Mouse (Mus musculus) embryonic stem cell, embryonic (primary cell): ENCODE data around the gene Spg21.

ENCODE experiments used
- CTCF ChIA-PET, 4 experiments: fragments of 300-600 bp in 2 of 4; fragments of 350-600 bp in 2 of 4; sonication (Branson Sonifier 250); formaldehyde crosslinking; loops; one replicate each; lab custom pipeline; 2022; ENCODE audit warnings: inconsistent platforms in 2 of 4; lab: Charles Lee
- POLR2A ChIA-PET, 4 experiments: fragments of 300-600 bp in 2 of 4; fragments of 350-600 bp in 2 of 4; sonication (Branson Sonifier 250); formaldehyde crosslinking; loops; one replicate each; lab custom pipeline; 2022; ENCODE audit warnings: antibody characterized with exemption in 4 of 4, inconsistent platforms in 1 of 4; lab: Charles Lee

Gene Spg21

DNA sequence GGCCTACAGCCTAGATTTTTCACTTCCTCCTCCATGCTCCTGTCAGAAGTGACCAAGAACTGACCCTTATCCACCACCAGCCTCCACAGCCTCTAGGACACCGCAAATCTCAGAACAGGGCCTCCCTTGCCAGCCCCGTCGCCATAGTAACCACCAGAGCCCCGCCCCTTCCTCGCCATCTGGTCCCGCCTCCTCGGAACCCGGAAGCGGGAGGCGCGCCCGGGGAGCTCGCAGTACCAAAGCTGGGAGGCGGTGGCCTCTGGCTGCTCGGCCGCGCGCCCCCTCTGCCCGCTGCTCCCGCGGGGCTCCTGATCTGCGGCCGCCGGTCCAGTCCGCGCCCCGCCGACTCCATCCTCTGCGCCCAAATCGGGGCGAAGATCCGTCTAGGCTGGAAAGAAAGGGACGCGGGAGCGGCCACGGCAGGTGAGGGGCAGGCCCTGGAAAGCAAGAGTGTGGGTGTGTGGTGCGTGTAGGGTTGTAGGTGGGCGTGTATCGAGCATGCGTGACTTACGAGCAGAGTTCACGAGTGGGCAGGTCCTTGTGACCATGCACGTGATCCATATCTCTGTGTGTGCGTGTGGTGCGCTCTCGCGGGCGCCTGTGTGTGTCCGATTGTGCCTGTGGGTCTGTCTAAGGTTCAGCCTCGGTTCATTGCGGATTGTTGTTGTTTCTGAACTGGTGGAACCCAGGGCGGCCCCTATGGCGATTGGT is at the start of gene Spg21:
Gene Spg21, plus strand, starts transcription at position 216 of the 711 bp plus-strand sequence.
- ChIA-PET CTCF (interaction anchor here in 2 of 4 experiments (0.6 to 1.3 kb wide), 6 partner anchors 24 to 138 kb away, joined by 3 to 8 read pairs (median 4); partner anchors contain the start of genes Mtfmt (in 1 of the 2) and Plekho2 (in 1 of the 2)), POLR2A (interaction anchor here (0.5 to 4.5 kb wide), 25 partner anchors 9 to 1563 kb away, joined by 3 to 24 read pairs (median 3); partner anchors contain the start of genes Mtfmt (in 3 of the 4), Pif1 (in 2 of the 4), Ankdd1a (in 1 of the 4) and Plekho2 (in 1 of the 4))

DNA sequence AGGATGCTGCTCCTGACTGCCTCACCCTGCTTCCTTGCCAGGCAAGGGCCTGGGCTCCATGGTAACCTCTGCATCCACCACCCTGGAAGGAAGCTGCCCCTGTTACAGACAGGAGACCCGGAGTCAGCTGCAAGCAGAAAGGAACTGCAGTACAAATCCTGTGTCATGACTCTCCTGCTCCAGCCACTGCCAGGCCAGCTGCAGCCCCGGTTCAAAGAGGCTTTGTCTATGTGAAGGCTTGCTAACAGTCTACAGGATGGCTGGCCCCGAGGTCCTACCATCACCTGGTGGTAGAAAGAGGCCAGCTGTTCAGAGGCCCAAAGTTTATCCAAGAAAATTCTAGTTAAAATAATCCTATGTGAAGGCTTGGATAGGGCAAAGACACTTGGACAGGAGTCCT is 49.4 kb upstream of the Spg21 start:
- POLR2A ChIA-PET = interaction anchor here in 2 of 4 experiments (0.6 to 1.8 kb wide), 3 partner anchors 12 to 271 kb away, joined by 3 to 4 read pairs (median 3); partner anchors contain the start of gene Slc51b (in 1 of the 2)
- CTCF ChIA-PET = interaction anchor here in 1 of 4 experiments (0.5 kb wide), 1 partner anchor 497 kb away, joined by 3 read pairs; the partner anchor contains the start of genes Csnk1g1 and Trip4

DNA sequence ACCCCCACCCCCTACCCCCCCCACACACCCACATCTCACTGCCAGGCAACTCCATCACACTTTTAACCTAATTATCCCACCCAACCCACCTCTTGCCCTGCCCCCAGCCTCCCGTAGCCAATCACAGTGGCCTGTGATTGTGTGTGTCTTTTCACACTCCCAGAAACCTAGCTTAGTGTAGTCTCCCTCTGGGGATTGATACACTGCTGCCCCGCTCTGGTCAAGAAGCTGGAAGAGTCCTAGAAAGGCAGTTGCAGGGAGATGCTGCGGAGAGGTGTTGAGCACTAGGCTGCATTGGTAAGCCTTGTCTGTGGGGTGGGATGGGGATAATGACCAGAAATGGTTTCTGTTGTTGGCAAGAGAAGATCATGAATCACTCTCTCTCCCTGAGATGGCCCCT is 43.0 kb upstream of the Spg21 start:
- POLR2A ChIA-PET = interaction anchor here in 2 of 4 experiments (0.8 to 1.2 kb wide), 2 partner anchors 27 to 222 kb away, joined by 3 to 4 read pairs; no protein-coding TSS in a partner anchor
- CTCF ChIA-PET = interaction anchor here in 2 of 4 experiments (0.6 to 0.7 kb wide), 2 partner anchors 46 to 203 kb away, joined by 3 to 4 read pairs; no protein-coding TSS in a partner anchor

DNA sequence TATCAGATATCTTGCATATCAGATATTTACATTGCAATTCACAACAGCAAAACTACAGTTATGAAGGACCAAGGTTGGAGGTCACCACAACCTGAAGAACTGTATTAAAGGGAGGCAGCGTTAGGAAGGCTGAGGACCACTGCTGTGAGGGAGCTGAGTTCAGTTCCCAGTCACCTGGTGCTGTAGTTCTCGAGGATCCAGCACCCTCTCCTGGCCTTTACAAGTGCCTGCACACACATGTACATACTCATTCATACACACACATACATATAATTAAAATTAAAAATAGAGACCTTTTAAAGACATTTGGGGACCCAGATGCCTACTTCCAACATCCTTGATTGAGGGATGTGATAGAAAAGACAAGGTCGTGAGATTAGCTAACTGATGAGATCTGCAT is 41.1 kb upstream of the Spg21 start:
- CTCF ChIA-PET = interaction anchor here in 1 of 4 experiments (0.6 kb wide), 1 partner anchor 25 kb away, joined by 3 read pairs; no protein-coding TSS in a partner anchor

DNA sequence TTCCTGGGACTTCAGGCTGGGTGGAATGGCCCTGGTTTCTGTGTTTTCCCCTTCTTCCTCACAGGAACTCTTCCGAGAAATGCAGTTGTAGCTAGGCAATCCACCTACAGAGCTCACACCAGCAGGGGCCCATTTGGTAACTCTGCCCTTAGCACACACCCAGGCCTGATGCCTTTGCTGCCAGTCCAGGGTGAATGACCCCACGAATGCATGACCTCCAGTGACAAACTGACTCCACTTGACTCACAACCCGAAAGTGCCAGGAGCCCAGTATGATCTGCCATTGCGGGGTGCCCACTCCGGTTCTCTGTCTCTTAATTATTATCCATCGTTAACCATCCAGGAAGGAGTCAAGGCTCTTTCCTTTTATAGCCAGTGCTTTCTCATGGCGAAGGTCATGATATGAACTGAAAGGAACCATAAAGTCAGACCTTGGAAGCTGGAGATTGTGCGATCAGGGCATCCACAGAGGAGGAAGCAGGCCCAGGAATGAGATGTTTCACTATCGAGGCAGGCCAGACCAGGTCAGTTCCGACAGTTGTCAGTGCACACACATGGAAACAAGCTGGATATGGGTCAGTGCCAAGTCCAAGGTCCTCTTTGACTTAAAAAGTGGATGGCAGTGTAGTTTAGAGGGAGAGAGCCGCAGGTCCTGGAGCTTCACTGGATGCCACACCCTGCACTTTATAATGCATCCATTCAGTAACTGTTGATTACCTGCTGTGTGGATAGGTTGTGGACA is 37.8 kb upstream of the Spg21 start, which contains the start of gene Slc51b:
Gene Slc51b, minus strand, starts transcription at position 196 of the 742 bp plus-strand sequence.
- POLR2A ChIA-PET = interaction anchor here in 2 of 4 experiments (0.6 to 1.5 kb wide), 8 partner anchors 10 to 667 kb away, joined by 3 to 7 read pairs (median 4); partner anchors contain the start of genes Mtfmt (in 1 of the 2) and Rasl12 (in 1 of the 2)
- CTCF ChIA-PET = interaction anchor here in 3 of 4 experiments (0.6 to 1.1 kb wide), 4 partner anchors 10 to 1647 kb away, joined by 3 to 6 read pairs (median 4); no protein-coding TSS in a partner anchor

More for the DNA sequence above, 41.1 kb upstream of the Spg21 start:
- POLR2A ChIA-PET = interaction anchor here in 2 of 4 experiments (0.8 kb wide), 2 partner anchors 16 to 204 kb away, joined by 3 read pairs; partner anchors contain the start of gene Mtfmt (in 1 of the 2)

DNA sequence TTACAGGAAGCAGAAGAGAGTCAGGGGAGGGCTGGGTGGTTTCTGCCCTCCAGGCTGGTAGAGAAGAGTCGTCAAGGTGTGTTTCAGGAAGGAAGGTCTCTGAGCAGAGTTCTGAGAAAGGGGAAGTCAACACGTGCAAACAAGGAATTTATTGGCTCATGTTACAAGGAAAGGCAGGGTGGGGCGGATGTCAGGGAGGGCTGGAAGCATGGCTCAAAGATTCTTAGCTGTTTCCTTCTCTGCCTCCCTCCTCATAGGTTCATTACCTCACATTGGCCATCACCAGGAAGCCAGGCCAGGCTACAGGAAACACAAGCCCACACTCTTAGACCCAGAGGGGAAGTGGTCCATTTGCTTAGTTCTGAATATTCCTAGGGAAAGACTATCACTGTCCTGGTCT is 36.4 kb upstream of the Spg21 start:
- ChIA-PET POLR2A (interaction anchor here in 1 of 4 experiments (1.2 to 1.5 kb wide), 2 partner anchors 11 to 226 kb away, joined by 3 to 4 read pairs; partner anchors contain the start of gene Mtfmt), CTCF (interaction anchor here in 2 of 4 experiments (0.6 to 1.2 kb wide), 3 partner anchors 8 to 175 kb away, joined by 3 to 4 read pairs (median 3); no protein-coding TSS in a partner anchor)

DNA sequence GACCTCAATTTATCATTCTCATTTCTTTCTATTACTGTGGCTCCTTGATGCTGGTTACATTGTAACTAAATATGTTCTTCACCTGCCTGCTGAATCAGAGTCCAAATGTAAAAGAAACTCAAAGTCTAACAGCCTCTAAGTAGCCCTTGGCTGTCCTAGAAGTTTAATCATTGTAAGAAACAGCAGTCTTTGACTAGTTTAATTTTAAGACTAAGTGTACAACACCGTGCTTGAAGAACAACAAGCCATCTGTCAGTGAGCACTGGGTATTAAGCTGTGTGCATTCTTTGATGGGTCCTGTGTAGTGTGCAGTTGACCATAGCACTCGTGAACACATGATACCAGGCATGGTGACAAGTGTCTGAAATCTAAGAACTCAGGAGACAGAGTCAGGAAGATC is 33.2 kb upstream of the Spg21 start:
- ChIA-PET CTCF (no interaction called here), POLR2A (interaction anchor here in 1 of 4 experiments (0.6 kb wide), 1 partner anchor 449 kb away, joined by 6 read pairs; no protein-coding TSS in a partner anchor)

DNA sequence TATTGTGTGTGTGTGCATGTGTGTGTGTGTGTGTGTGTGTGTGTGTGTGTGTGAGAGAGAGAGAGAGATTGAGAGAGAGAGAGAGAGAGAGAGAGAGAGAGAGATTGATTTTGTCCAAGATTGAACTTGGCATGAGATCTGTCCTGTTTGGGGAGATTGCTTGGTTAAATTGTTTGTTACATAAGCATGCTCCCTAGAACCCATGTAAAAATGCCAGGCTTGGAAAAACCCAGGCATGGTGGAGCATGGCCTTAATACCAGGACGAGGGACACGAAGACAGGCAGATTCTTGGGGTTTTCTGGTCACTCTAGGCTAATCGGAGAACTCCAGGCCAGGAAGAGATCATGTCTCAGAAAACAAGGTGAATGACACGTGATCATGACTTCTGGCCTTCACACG is 32.7 kb upstream of the Spg21 start:
- POLR2A ChIA-PET = interaction anchor here in 1 of 4 experiments (0.6 kb wide), 1 partner anchor 449 kb away, joined by 6 read pairs; no protein-coding TSS in a partner anchor
- CTCF ChIA-PET = no interaction called here

DNA sequence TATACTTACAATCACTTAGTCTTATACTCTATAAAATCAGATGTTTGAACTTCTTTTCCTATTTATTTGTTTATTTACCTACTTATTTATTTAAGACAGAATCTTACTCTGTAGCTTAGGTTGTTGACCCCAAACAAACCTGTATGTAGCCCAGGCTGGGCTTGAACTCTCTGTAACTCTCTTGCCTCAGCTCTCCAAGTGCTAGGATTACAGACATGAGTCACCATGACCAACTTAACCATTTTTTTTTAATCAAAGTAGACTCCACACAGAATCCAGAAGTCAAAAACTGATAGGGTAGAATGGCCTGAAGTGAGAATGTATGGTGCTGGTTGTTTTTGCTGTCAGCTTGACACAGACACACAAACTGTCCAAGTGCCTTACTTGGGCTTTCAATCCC is 30.3 kb upstream of the Spg21 start:
- ChIA-PET POLR2A (interaction anchor here in 3 of 4 experiments (0.7 to 2.2 kb wide), 8 partner anchors 32 to 233 kb away, joined by 3 to 12 read pairs (median 4); partner anchors contain the start of gene Rasl12 (in 1 of the 3)), CTCF (interaction anchor here (0.6 to 1.2 kb wide), 5 partner anchors 60 to 242 kb away, joined by 3 to 4 read pairs (median 3); partner anchors contain the start of gene Plekho2 (in 1 of the 4))

DNA sequence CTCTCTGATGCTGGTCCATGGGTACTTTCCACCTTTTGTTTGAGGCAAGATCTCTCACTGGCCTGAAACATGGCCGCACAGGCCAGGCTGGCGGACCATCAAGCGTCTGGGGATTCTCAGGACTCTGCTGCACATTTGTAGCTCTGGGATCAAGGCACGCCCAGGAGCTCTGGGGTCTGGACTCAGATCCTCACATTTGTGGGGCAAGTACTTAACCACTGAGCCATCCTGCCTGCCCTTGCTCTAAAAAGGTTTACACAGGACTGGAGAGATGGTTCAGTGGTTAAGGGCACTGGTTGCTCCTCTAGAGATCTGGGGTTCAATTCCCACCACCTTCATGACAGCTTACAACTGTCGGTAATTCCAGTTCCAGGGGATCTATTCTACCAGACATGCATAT is 29.8 kb upstream of the Spg21 start:
- CTCF ChIA-PET = interaction anchor here in 2 of 4 experiments (0.6 to 1.2 kb wide), 4 partner anchors 61 to 149 kb away, joined by 3 to 4 read pairs (median 4); partner anchors contain the start of gene Plekho2 (in 2 of the 2)

DNA sequence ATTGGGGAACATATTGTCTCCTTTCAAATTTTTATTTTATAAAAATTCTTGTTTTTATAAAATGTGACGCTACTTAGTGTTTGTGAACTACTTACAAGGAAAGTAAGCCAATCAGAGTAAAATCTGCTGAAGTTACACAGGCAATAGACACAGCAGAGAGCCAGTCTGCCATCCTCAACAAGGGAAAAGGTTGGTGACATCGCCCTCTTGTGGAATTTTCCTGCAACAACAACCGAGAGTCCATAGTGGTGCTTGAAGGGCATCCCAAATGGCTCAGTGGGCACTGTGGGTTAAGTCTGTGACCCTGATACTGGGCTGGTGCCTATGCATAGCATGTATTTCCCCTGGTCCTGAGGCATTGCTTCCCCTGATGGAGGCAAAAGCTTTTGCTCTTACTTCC is 28.5 kb upstream of the Spg21 start:
- CTCF ChIA-PET = interaction anchor here in 2 of 4 experiments (0.7 to 1.4 kb wide), 6 partner anchors 48 to 1935 kb away, joined by 3 to 9 read pairs (median 4); partner anchors contain the start of gene Plekho2 (in 1 of the 2)

More for the DNA sequence above, 29.8 kb upstream of the Spg21 start:
- POLR2A ChIA-PET = interaction anchor here in 2 of 4 experiments (0.7 to 2.2 kb wide), 9 partner anchors 32 to 234 kb away, joined by 3 to 12 read pairs (median 4); partner anchors contain the start of gene Rasl12 (in 1 of the 2)

DNA sequence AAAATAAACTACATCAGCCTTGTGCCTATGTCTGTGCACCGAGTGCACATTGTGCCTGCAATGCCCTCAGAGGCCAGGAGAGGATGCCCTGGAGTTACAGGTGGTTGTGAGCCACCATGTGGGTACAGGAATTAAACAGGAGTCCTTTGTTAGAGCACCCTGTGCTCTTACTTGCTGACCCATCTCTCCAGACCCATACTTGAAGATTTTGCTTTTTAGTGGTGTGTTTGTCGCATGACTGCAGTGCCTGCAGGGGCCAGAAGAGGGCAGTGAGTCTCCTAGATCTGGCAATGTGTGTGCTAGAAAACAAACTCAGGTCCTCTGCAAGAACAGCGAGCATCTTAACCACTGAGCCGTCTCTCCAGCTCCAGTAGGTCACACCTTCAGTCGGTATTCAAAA is 26.6 kb upstream of the Spg21 start:
- CTCF ChIA-PET = interaction anchor here (0.6 to 3.2 kb wide), 10 partner anchors 21 to 219 kb away, joined by 3 to 36 read pairs (median 4); partner anchors contain the start of gene Plekho2 (in 1 of the 4)
- POLR2A ChIA-PET = interaction anchor here in 2 of 4 experiments (0.6 to 2.6 kb wide), 10 partner anchors 9 to 226 kb away, joined by 3 to 35 read pairs (median 3); partner anchors contain the start of genes Pif1 (in 1 of the 2) and Plekho2 (in 1 of the 2)

More for the DNA sequence above, 28.5 kb upstream of the Spg21 start:
- POLR2A ChIA-PET = interaction anchor here in 3 of 4 experiments (0.6 to 2.2 kb wide), 7 partner anchors 59 to 1085 kb away, joined by 3 to 5 read pairs (median 3); partner anchors contain the start of gene Plekho2 (in 1 of the 3)

DNA sequence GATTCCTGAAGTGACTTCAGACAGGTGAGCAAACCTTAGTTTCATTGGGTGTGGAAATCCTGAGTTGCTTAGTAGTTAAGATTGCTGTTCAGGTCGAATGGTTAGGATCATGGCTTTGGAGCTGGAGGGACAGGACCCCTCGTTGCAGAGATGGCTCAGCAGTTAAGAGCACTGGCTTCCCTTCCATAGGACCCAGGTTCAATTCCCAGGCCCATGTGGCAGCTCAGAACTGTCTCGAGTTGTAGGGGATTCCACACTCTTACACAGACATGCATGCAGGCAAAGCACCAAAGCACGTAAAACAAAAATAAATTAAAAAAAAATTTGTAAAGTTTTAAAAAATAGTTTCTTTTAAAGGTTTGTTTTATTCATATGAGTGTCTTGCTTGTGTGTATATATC is 25.5 kb upstream of the Spg21 start:
- POLR2A ChIA-PET = interaction anchor here in 3 of 4 experiments (0.6 to 2.6 kb wide), 81 partner anchors 8 to 326 kb away, joined by 3 to 35 read pairs (median 4); partner anchors contain the start of genes Spg21 (in 3 of the 3), Plekho2 (in 2 of the 3), Parp16 (in 1 of the 3) and Pif1 (in 1 of the 3)

DNA sequence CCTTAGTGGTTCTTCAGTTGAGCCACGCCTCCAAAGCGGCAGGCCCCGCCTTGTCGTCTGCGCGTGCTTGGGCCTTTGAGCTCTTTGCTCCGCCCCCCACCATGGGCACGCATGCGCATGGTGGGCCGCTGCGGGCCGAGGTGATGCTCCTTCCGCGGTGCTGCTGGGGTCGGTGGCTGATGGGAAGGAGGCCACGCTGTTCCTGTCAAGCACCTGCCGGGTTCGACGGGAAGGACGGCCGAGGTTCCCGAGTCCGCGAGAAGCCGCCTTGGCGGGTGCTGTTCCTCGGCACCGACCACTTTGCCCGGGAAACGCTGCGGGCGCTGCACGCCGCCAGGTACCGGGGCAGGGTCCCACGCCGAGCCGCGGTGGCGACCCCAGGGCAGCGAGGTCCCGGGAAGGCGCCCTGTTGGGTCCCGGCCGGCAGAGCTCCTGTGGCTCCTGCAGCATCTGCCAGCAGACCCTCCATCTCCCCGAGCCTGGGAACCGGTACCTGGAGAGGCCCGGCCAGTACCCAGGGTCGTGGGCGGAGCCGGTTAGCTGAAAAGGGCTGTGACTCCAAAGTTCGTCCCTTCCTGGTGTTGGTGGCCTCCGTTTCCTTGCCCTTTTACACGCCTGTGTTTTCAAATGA is 25.0 kb upstream of the Spg21 start, which contains the start of gene Mtfmt:
Gene Mtfmt, plus strand, starts transcription at position 112 of the 631 bp plus-strand sequence.
- POLR2A ChIA-PET = interaction anchor here in 3 of 4 experiments (0.5 to 2.6 kb wide), 87 partner anchors 9 to 473 kb away, joined by 3 to 35 read pairs (median 4); partner anchors contain the start of genes Plekho2 (in 3 of the 3), Spg21 (in 3 of the 3), Csnk1g1 (in 1 of the 3) and Parp16 (in 1 of the 3)

More for the DNA sequence above, 25.5 kb upstream of the Spg21 start:
- CTCF ChIA-PET = interaction anchor here in 3 of 4 experiments (0.5 to 3.2 kb wide), 25 partner anchors 10 to 650 kb away, joined by 3 to 36 read pairs (median 4); partner anchors contain the start of genes Pif1 (in 2 of the 3), Dpp8 (in 1 of the 3), Plekho2 (in 1 of the 3) and Rasl12 (in 1 of the 3)

DNA sequence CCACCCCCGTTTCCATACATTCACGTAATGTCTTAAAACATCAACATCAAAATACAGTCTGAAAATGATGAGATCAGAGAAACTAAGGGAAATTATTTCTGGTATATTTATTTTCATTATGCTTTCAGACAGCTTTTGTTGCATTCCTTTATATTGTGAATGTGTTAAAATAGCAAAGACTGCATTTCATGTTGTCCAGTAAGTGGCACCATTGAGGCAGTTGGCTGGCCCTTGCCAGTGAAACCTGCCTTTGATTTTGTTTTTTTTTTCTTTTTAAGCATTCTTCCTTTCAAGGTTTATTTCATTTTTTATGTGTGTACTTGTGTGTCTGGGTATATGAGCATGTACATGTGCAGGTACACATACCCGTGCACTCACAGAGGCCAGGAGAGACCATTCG is 16.1 kb upstream of the Spg21 start:
- CTCF ChIA-PET = interaction anchor here in 1 of 4 experiments (0.6 kb wide), 1 partner anchor 26 kb away, joined by 3 read pairs; no protein-coding TSS in a partner anchor

More for the DNA sequence above, 25.0 kb upstream of the Spg21 start, which contains the start of gene Mtfmt:
- CTCF ChIA-PET = interaction anchor here in 3 of 4 experiments (0.5 to 3.2 kb wide), 27 partner anchors 10 to 651 kb away, joined by 3 to 36 read pairs (median 4); partner anchors contain the start of genes Pif1 (in 2 of the 3), Dpp8 (in 1 of the 3), Plekho2 (in 1 of the 3) and Rasl12 (in 1 of the 3)

More for the DNA sequence above, 16.1 kb upstream of the Spg21 start:
- POLR2A ChIA-PET = interaction anchor here in 2 of 4 experiments (1.3 to 1.8 kb wide), 3 partner anchors 9 to 16 kb away, joined by 5 to 6 read pairs (median 6); partner anchors contain the start of genes Mtfmt (in 2 of the 2) and Spg21 (in 1 of the 2)
